Mouse (Mus musculus) ES-E14 (cell line): ENCODE measurements at regions not wholly inside any gene's neighbourhood (a gene's known extent, or its start where the extent isn't known, plus 50 kb on each side); places are given as distances from the start of the nearest gene placed in this dataset.

Source experiments
- DNase-seq: peaks from one replicate; pipeline ENCODE4 v3.0.0-alpha.2; 2013; ENCODE audit warnings: low read depth, low spot score
- H3K27ac ChIP-seq: 2 replicates; pipeline ENCODE4 v1.5.1; 2012; ENCODE audit warnings: low read depth, mild to moderate bottlenecking, low read length, moderate library complexity, mixed read lengths; ENCODE audit not compliant: poor library complexity, insufficient read depth, severe bottlenecking
- H3K36me3 ChIP-seq: 2 replicates; pipeline ENCODE4 v1.6.1; 2012; ENCODE audit warnings: mild to moderate bottlenecking, low read length, moderate library complexity, mixed read lengths; ENCODE audit not compliant: control insufficient read depth, poor library complexity, insufficient read depth, severe bottlenecking
- H3K4me1 ChIP-seq, 2 experiments: fragments of 150-350 bp in 1 of 2; sonication (generic) in 1 of 2; 2 replicates each; pipeline ENCODE4 v1.6.1; 2012; ENCODE audit warnings: low read length in 2 of 2, mild to moderate bottlenecking in 1 of 2, mixed read lengths in 1 of 2; ENCODE audit not compliant: control insufficient read depth in 2 of 2, insufficient read depth in 2 of 2, poor library complexity in 1 of 2
- H3K4me3 ChIP-seq, 2 experiments: fragments of 150-350 bp in 1 of 2; sonication (generic) in 1 of 2; 2 replicates each; pipeline ENCODE4 v1.5.1; 2012; ENCODE audit warnings: low read length in 2 of 2, low read depth in 1 of 2, mild to moderate bottlenecking in 1 of 2, mixed read lengths in 1 of 2; ENCODE audit not compliant: insufficient read depth in 1 of 2, poor library complexity in 1 of 2, severe bottlenecking in 1 of 2
- H3K9ac ChIP-seq: 2 replicates; pipeline ENCODE4 v1.6.1; 2012; ENCODE audit warnings: low read depth, mild to moderate bottlenecking, low read length, mixed read lengths; ENCODE audit not compliant: poor library complexity, insufficient read depth, severe bottlenecking
- H3K9me3 ChIP-seq: fragments of 150-350 bp; sonication (generic); 2 replicates; pipeline ENCODE4 v1.6.1; 2012; ENCODE audit warnings: low read depth, mild to moderate bottlenecking, low read length; ENCODE audit not compliant: control insufficient read depth, insufficient read depth
- CHD2 ChIP-seq: IDR thresholded peaks from 2 replicates; pipeline ENCODE4 v1.6.1; 2014; ENCODE audit warnings: mild to moderate bottlenecking, low read depth, low read length, inconsistent platforms
- HCFC1 ChIP-seq: IDR thresholded peaks from 2 replicates; pipeline ENCODE4 v1.6.1; 2012; ENCODE audit warnings: low read length, inconsistent platforms, borderline replicate concordance; ENCODE audit not compliant: insufficient read depth
- MAFK ChIP-seq: IDR thresholded peaks from 2 replicates; pipeline ENCODE4 v1.6.1; 2014; ENCODE audit warnings: mild to moderate bottlenecking, low read depth, low read length, inconsistent platforms; ENCODE audit not compliant: insufficient read depth
- ZC3H11A ChIP-seq: IDR thresholded peaks from 2 replicates; pipeline ENCODE4 v1.6.1; 2012; ENCODE audit warnings: low read depth, mild to moderate bottlenecking, inconsistent platforms, low read length, borderline replicate concordance
- ZNF384 ChIP-seq: IDR thresholded peaks from 2 replicates; pipeline ENCODE4 v1.6.1; 2012; ENCODE audit warnings: low read depth, low read length, inconsistent platforms
- in situ Hi-C, 2 experiments: fragments of 600-800 bp; cut with MboI; formaldehyde crosslinking; loops; one replicate each; pipeline ENCODE4 v1.15.1; 2025; ENCODE audit warnings: low sequenced_read_pairs in 2 of 2, inconsistent platforms in 1 of 2; ENCODE audit not compliant: unreplicated experiment in 2 of 2

DNA sequence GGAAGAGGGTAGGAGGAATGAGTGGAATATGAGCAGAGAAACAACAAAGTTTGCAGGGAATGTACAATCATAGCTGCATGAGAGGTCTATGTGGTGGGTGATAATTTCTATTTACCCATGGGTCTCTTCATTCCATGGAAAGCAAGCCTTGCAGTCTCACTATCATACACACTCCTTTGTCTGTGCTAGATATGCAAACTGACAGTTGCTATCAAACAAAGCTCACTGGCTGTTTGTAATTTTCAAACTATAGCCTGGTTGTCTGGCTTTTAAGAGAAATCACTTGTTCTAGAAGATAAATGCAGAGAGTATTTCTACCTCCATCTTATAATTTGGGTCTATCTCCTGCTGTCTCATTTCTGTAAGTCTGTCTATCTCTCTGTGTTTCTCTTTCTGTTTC is 1194.7 kb downstream of the Cntnap5b start:
- TF ChIP-seq ZC3H11A, result no peak
- no peak for TF ChIP-seq ZNF384
- no peak for TF ChIP-seq CHD2
- TF ChIP-seq MAFK, result no peak
- no peak for TF ChIP-seq HCFC1
- H3K9ac ChIP-seq, result no peak overlapping the region
- in situ Hi-C loops, result no loop called here

DNA sequence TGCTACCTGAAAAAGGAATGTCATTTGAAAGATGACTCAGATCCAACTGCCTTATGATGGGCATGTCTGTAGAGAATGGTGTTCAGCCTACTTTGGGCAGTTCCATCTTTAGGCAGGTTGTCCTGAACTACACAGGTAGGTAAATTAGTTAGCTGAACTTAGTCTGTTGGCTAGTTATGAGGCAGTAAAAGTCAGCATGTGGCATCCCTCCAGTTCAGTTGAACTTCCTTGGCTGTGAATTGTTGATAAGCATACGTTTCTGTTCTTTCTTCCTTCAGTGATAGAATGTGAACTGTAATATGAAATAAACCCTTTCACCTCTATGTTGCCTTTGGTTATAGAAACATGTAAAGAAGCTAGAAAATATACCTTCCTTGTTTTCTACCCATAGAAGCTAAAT is 1198.8 kb downstream of the Cntnap5b start:
- Histone ChIP-seq H3K9me3 (no peaks in the 10 kb centered on the region), H3K36me3 (no peaks in the 10 kb centered on the region), H3K4me1 (no peaks in the 10 kb centered on the region), H3K9ac (no peak overlapping the region), H3K4me3 (no peak overlapping the region), H3K27ac (no peak overlapping the region)
- DNase-seq, result no peak
- in situ Hi-C loops, result no loop called here
- no peak for TF ChIP-seq CHD2
- TF ChIP-seq ZC3H11A, result no peak

More for the DNA sequence above, 1194.7 kb downstream of the Cntnap5b start:
- Histone ChIP-seq H3K4me3 (no peak overlapping the region), H3K36me3 (no peaks in the 10 kb centered on the region), H3K9me3 (no peaks in the 10 kb centered on the region), H3K4me1 (no peaks in the 10 kb centered on the region), H3K27ac (no peak overlapping the region)
- DNase-seq, result no peak

DNA sequence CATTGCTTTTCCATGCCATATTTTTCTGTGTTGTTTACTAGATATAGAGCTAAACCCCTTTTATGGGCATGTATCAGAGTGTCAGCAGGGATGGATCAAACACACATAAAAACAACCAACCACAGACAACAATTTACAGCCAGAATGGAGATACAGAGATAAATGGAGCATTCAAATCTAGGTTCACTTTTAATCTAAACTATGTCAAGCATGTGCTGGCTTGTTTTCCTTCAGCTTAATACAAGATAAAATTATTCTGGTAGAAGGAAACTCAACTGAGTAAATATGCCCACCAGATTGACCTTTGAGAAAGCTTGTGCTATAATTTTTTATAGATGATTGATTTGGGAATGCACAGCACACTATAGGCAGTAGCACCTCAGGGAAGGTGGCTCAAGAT is 1199.7 kb downstream of the Cntnap5b start:
- Histone ChIP-seq H3K9ac (no peak overlapping the region), H3K4me1 (no peaks in the 10 kb centered on the region), H3K4me3 (no peak overlapping the region), H3K9me3 (no peaks in the 10 kb centered on the region), H3K36me3 (no peaks in the 10 kb centered on the region), H3K27ac (no peak overlapping the region)
- no peak for TF ChIP-seq CHD2
- no peak for TF ChIP-seq ZNF384
- no peak for TF ChIP-seq HCFC1
- TF ChIP-seq MAFK, result no peak
- no peak for TF ChIP-seq ZC3H11A
- in situ Hi-C loops, result no loop called here
- no peak for DNase-seq

DNA sequence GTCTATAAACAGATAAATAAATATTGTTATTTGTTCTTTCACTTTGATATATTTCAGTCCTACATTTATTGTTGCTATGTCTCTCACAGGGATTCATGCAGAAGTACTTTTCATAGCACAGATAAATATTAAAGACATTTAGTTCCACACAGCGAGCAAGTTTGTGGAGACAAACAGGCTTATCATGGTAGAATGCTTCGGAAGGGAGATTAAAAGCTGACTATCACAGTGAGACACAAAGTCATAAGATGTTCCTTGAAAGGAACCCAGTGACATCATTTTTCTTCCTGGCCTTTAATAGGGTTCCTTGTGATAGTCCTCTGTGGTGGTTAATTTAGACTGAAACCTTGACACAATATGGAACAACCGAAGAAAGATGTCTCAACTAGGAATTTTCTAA is 1201.1 kb downstream of the Cntnap5b start:
- no peaks in the 10 kb centered on the region for H3K36me3 ChIP-seq
- H3K4me3 ChIP-seq, result no peak overlapping the region
- H3K27ac ChIP-seq, result no peak overlapping the region
- TF ChIP-seq CHD2 (no peak), MAFK (no peak), ZC3H11A (no peak), HCFC1 (no peak), ZNF384 (no peak)
- in situ Hi-C loops, result no loop called here
- DNase-seq, result no peak
- H3K4me1 ChIP-seq, result no peaks in the 10 kb centered on the region
- H3K9ac ChIP-seq, result no peak overlapping the region
- no peaks in the 10 kb centered on the region for H3K9me3 ChIP-seq
